Mouse (Mus musculus) neural tube, embryonic 15.5 days (tissue): ENCODE results near the gene Polr1b. TPM values are rescaled to one million over a fixed set of nuclear protein-coding genes. Genes with fewer than 3 reads are reported as not detected.

Experiments used
- ATAC-seq: fragments of 200-750 bp; cut with Nextera tagmentation; 2 replicates; pipeline ENCODE4 v1.8.0; 2017; ENCODE audit warnings: mild to moderate bottlenecking, moderate TSS enrichment, moderate library complexity; ENCODE audit not compliant: low FRiP score
- H3K27ac ChIP-seq: fragments of 300-500 bp; sonication (generic); replicated peaks from 2 replicates; pipeline ENCODE4 v1.5.1; 2015; ENCODE audit warnings: mild to moderate bottlenecking, inconsistent platforms
- H3K27me3 ChIP-seq: fragments of 300-500 bp; sonication (generic); replicated peaks from 2 replicates; pipeline ENCODE4 v1.6.1; 2015; ENCODE audit warnings: inconsistent platforms
- H3K36me3 ChIP-seq: fragments of 300-500 bp; sonication (generic); 2 replicates; pipeline ENCODE4 v1.6.1; 2015; ENCODE audit warnings: inconsistent platforms
- H3K4me1 ChIP-seq: fragments of 300-500 bp; sonication (generic); 2 replicates; pipeline ENCODE4 v1.6.1; 2015; ENCODE audit warnings: inconsistent platforms
- H3K4me2 ChIP-seq: fragments of 300-500 bp; sonication (generic); 2 replicates; pipeline ENCODE4 v1.6.1; 2015; ENCODE audit warnings: inconsistent platforms, mild to moderate bottlenecking, moderate library complexity
- H3K4me3 ChIP-seq: fragments of 300-500 bp; sonication (generic); replicated peaks from 2 replicates; pipeline ENCODE4 v1.5.1; 2015; ENCODE audit warnings: mild to moderate bottlenecking, inconsistent platforms
- H3K9ac ChIP-seq: fragments of 300-500 bp; sonication (generic); replicated peaks from 2 replicates; pipeline ENCODE4 v1.6.1; 2015; ENCODE audit warnings: mild to moderate bottlenecking, inconsistent platforms
- H3K9me3 ChIP-seq: fragments of 300-500 bp; sonication (generic); replicated peaks from 2 replicates; pipeline ENCODE4 v1.6.1; 2016; ENCODE audit warnings: inconsistent platforms
- WGBS: fragments of 180-500 bp; shearing (Covaris S2); methylation state at CpG from one replicate; pipeline ENCODE4 v1.1.7; 2015; ENCODE audit warnings: mixed read lengths; 5-methylcytosine and 5-hydroxymethylcytosine counted together
- polyA plus RNA-seq: library from polyadenylated mRNA; unstranded; fragments of >200 nt; fragmentation: Nextera tagmentation; extraction: Ambion mirVana; gene quantifications from 2 replicates; pipeline ENCODE4 v1.2.1, GENCODE M21; 2015

Polr1b gene
- polyA plus RNA-seq, 1 experiment from 2014 or later = 14.5 TPM

GRCm38 (mm10) chr2:129164815-129165214 lies 64.0 kb downstream of the Polr1b start:
- no peak for ATAC-seq
- no peaks in the 10 kb centered on the region for H3K9me3 ChIP-seq
- no peaks in the 10 kb centered on the region for H3K36me3 ChIP-seq
- no peak overlapping the region for H3K9ac ChIP-seq
- H3K4me3 ChIP-seq = no peak overlapping the region
- no peaks in the 10 kb centered on the region for H3K4me1 ChIP-seq
- H3K27me3 ChIP-seq = no peaks in the 10 kb centered on the region
- no peak overlapping the region for H3K27ac ChIP-seq
- no peak overlapping the region for H3K4me2 ChIP-seq
- WGBS = 80% methylated on average over 5 of the region's 5 CpGs

DNA sequence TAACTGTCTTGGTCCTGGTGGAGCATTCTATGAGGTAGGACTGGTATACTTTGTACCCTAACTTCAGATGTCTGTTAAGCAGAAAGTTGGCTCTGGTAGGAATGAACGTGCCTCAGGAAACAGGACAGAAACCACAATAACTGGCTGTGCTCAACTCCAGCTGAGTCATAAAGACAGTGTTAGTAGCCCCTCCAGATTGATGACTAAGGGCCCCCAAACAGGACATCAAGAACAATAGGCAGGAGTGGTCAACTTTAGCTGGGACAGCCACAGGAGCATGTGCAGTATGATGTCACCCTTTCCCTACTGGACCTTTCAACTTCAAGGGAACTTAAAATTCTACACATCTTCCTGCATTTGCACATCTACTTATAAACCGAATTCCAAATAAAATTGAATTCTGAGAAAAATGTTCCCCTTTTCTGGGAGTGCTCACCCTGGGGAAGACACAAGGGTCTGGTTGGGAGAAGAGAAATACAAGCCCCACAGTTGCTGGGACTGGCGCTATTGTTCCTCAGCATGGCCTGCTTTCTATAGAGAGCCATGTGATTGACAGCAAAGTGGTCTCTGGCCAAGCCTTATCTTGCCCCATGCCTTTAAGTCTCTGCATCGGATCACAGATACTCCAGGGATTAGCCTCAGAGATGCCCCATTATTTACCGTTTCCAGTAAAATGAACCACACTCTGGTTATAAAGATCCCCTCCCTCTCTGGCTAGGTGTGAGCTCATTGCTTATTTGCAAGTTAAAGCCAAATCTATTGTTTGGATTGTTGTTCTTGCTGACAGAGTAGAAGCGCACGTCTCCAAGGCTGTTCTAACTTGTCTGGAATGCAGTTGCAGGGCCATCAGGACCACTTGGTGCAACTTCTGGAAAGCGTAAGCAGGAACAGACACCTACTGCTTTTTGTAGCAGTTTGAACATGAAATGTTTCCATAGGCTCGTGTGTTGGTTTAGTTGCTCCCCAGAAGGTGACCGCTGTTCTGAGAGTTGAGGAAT lies 66.0 kb downstream of the Polr1b start:
- Histone ChIP-seq H3K4me3 (no peak overlapping the region), H3K4me2 (no peak overlapping the region), H3K4me1 (no peaks in the 10 kb centered on the region), H3K9me3 (no peaks in the 10 kb centered on the region), H3K27ac (no peak overlapping the region), H3K27me3 (no peaks in the 10 kb centered on the region), H3K36me3 (no peaks in the 10 kb centered on the region), H3K9ac (no peak overlapping the region)
- ATAC-seq = no peak
- 82% methylated on average over 10 of the region's 10 CpGs for WGBS

DNA sequence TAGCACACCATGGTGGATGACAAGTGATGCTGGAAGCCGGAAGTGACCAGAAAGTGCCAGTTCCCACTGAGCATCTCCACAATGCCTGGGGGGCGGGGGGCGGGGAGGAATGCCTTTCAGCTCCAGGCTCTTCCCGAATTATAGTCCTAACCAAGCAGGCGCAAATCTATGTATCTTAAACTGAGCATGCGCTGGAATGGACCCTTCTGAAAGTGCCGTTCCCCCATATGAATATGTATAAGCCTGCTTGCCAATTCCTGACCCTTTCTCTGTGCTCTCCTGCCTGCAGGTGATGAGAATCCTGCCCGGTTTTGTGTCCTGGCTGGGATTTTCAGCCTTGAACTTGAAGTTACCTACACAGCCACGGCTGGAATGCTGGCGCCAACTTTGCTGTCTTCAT lies 72.6 kb downstream of the Polr1b start:
- no peak for ATAC-seq
- Histone ChIP-seq H3K27ac (no peak overlapping the region), H3K4me3 (no peak overlapping the region), H3K9ac (no peak overlapping the region), H3K4me1 (0 out of 2 replicates have a peak, but pooled peaks cover 2% of the 10 kb centered on the region), H3K27me3 (no peaks in the 10 kb centered on the region), H3K4me2 (peak overlapping the region; percentile 25), H3K36me3 (no peaks in the 10 kb centered on the region), H3K9me3 (no peaks in the 10 kb centered on the region)
- WGBS = 53% methylated on average over 10 of the region's 10 CpGs

DNA sequence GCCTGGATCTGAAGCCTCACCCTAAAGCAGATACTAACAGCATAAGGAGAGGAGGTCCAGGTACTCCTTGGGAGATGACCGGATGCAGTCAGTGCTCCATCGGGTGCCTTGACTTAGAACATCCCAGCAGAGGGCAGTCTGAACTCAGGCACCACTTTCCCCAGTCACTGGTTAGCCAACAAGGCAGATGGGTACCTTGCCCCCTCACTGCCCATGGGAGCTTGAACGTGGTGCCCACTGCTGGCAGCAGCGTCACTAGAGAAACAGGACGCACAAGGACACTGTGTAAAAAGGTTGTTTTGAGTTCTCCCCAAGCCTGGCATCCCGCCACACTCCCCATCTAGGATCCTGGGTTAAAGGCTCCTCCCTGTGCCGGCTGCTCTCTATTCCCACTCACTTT lies 73.7 kb downstream of the Polr1b start:
- Histone ChIP-seq H3K9me3 (no peaks in the 10 kb centered on the region), H3K27me3 (no peaks in the 10 kb centered on the region), H3K9ac (no peak overlapping the region), H3K4me2 (no peak overlapping the region), H3K4me3 (no peak overlapping the region), H3K36me3 (no peaks in the 10 kb centered on the region), H3K4me1 (0 out of 2 replicates have a peak, but pooled peaks cover 2% of the 10 kb centered on the region), H3K27ac (no peak overlapping the region)
- 46% methylated on average over 7 of the region's 7 CpGs for WGBS
- no peak for ATAC-seq

- Histone ChIP-seq H3K27me3 (no peaks in the 10 kb centered on the region), H3K9me3 (no peaks in the 10 kb centered on the region), H3K4me1 (0 out of 2 replicates have a peak, but pooled peaks cover 2% of the 10 kb centered on the region), H3K9ac (no peak overlapping the region), H3K4me3 (no peak overlapping the region), H3K4me2 (no peak overlapping the region), H3K27ac (no peak overlapping the region), H3K36me3 (no peaks in the 10 kb centered on the region)
- WGBS = 77% methylated on average over 2 of the region's 2 CpGs
- ATAC-seq = no peak
These were observed 74.8 kb downstream of the Polr1b start for GRCm38 (mm10) chr2:129175636-129176035.

Other genes starting within 250 kb of the Polr1b start
- 3.4 and 4.2 TPM in 2 replicates for gene Fbln7, start 238.0 kb upstream of the Polr1b start, polyA plus RNA-seq
- gene Zc3h8, start 156.9 kb upstream of the Polr1b start, polyA plus RNA-seq = 11.5 and 12.6 TPM in 2 replicates
- gene Zc3h6, start 133.6 kb upstream of the Polr1b start, polyA plus RNA-seq = 2.7 and 3.7 TPM in 2 replicates
- 16.8 and 18.9 TPM in 2 replicates for gene Gm10762, start 133.3 kb upstream of the Polr1b start, polyA plus RNA-seq
- gene Vinac1, start 52.8 kb upstream of the Polr1b start, polyA plus RNA-seq = 0.68 and 0.86 TPM in 2 replicates
- gene Ttl, start 35.1 kb upstream of the Polr1b start, polyA plus RNA-seq = 37.2 and 45.4 TPM in 2 replicates
- gene Chchd5, start 28.7 kb downstream of the Polr1b start, polyA plus RNA-seq = 22.6 and 23.6 TPM in 2 replicates
- 48.2 and 48.9 TPM in 2 replicates for gene Slc20a1, start 97.8 kb downstream of the Polr1b start, polyA plus RNA-seq
- gene Ckap2l, start 196.2 kb downstream of the Polr1b start, polyA plus RNA-seq = 5.8 and 14.6 TPM in 2 replicates
- 0.20 and 0.36 TPM in 2 replicates for gene Il1a, start 209.0 kb downstream of the Polr1b start, polyA plus RNA-seq